Mouse (Mus musculus): ENCODE data around the gene Ankrd34b. TPM values are rescaled to one million over a fixed set of nuclear protein-coding genes. Genes with fewer than 3 reads are reported as not detected.

The Ankrd34b gene
- polyA plus RNA-seq (2014; fragmentation: Nextera tagmentation; extraction: Ambion mirVana): 0.12 TPM in 1 of 2 replicates, not detected in the other

DNA sequence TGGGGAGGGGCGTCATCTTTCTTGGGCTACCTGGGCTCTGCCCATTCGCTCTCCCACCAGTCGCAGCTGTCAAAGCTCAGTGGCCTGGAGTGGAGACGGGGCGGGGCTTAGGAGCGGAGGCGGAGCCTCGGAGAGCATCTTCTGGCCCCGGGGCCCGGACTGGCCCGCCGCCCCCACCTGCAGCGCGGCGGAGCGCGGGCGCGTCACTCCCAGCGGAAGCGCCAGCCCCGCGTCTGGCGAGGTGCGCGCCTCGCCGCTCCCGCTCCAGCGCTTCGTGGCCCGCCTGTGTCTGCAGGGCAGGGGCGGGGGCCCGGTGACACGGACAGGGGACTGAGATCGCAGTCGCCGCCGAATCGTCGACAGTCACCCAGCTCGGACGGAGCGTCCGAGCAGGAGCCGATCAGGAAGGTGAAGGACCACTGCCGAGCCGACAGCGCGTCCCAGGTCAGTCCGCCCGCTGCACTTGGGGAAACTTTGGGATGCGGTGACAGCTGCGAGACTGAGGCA, at the start of gene Ankrd34b:
Ankrd34b (plus strand) TSS at position 139 of the 507 bp plus-strand sequence.
- Histone ChIP-seq H3K9ac (ENCODE audit: low read length) (peak within 1 kb of the TSS; percentile 13), H3K9me3 (ENCODE audit: control insufficient read depth, low read length) (no peaks in the 10 kb centered on the region), H3K4me1 (replicated peaks; ENCODE audit: control insufficient read depth, insufficient read depth, low read length) (peaks cover 8% of the 10 kb centered on the region; the same call in 1 of the 2 replicates), H3K4me3 (ENCODE audit: low read depth, low read length) (peak within 1 kb of the TSS; percentile 53), H3K4me2 (ENCODE audit: low read length) (peak within 1 kb of the TSS; percentile 100), H3K27me3 (replicated peaks; ENCODE audit: control insufficient read depth, insufficient read depth, low read length) (peaks cover 58% of the 10 kb centered on the region), H3K27ac (ENCODE audit: low read depth) (no peak within 1 kb of the TSS), H3K36me3 (ENCODE audit: control insufficient read depth, insufficient read depth, low read length) (no peaks in the 10 kb centered on the region)
- ATAC-seq (replicated peaks; ENCODE audit: low FRiP score, low TSS enrichment, low read depth) (peak; percentile 76), DNase-seq (ENCODE audit: low spot score) (peak; percentile 71)
- WGBS: under 1% methylated on average over 54 of the region's 54 CpGs

DNA sequence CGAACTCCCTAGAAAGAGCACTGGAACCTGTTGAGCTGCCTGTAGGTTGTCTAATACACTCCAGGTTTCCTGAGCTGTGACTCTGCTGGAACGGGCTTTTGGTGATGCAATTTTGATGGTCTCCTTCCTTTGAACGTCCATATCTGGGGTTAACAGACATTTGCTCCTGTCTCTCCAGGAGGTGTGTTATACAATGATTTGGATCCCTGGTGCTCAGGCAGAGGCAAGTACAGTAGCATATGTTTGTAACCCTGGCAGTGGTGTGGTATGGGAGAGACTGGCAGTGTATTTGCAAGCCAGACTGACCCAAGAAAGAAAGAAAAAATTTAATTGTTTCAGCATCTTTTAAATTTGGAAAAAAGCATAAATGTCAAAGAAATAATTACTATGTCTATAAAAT, 38.3 kb upstream of the Ankrd34b start:
- 82% methylated on average over 3 of the region's 3 CpGs for WGBS
- peaks cover 23% of the 10 kb centered on the region for H3K36me3 ChIP-seq (ENCODE audit: control insufficient read depth, insufficient read depth, low read length)
- no peak overlapping the region for H3K4me3 ChIP-seq (ENCODE audit: low read depth, low read length)
- no peak overlapping the region for H3K27ac ChIP-seq (ENCODE audit: low read depth)
- no peak overlapping the region for H3K9ac ChIP-seq (ENCODE audit: low read length)
- no peaks in the 10 kb centered on the region for H3K4me1 ChIP-seq (replicated peaks; ENCODE audit: control insufficient read depth, insufficient read depth, low read length)
- no peak for ATAC-seq (replicated peaks; ENCODE audit: low FRiP score, low TSS enrichment, low read depth)
- no peak overlapping the region for H3K4me2 ChIP-seq (ENCODE audit: low read length)
- H3K9me3 ChIP-seq (ENCODE audit: control insufficient read depth, low read length): no peaks in the 10 kb centered on the region
- no peaks in the 10 kb centered on the region for H3K27me3 ChIP-seq (replicated peaks; ENCODE audit: control insufficient read depth, insufficient read depth, low read length)
- no peak for DNase-seq (ENCODE audit: low spot score)

DNA sequence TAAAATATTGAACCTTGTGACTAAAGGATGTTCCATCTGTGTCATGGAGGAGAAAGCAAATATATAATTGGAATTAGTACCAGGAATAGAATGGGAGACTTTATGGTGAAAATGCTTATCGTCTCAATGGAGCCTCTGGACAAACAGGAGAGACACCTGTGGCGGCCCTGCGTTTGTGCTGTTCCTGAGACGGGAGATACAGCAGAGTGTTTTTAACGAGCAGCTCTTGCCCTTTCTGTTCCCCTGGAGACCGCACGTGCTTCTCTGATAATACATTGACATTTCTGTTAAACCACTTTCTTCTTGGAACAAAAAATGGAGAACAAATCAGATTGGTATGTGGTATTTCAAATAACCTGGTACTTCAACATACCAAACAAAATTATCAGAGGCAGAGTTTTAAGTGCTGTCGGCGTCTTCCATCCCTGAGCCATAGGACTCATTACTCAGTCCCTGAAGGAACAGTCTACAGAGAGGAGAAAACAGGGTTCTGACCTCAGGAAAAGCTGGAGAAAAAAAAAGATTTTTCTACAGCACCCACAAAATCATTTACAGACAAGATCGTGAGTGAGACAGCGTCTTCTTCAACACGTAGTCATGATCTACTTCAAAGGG, 32.5 kb upstream of the Ankrd34b start:
- WGBS: 82% methylated on average over 12 of the region's 12 CpGs
- no peaks in the 10 kb centered on the region for H3K4me1 ChIP-seq (replicated peaks; ENCODE audit: control insufficient read depth, insufficient read depth, low read length)
- H3K4me2 ChIP-seq (ENCODE audit: low read length): no peak overlapping the region
- ATAC-seq (replicated peaks; ENCODE audit: low FRiP score, low TSS enrichment, low read depth) (no peak), DNase-seq (ENCODE audit: low spot score) (no peak)
- H3K4me3 ChIP-seq (ENCODE audit: low read depth, low read length): no peak overlapping the region
- H3K9me3 ChIP-seq (ENCODE audit: control insufficient read depth, low read length): no peaks in the 10 kb centered on the region
- H3K9ac ChIP-seq (ENCODE audit: low read length): no peak overlapping the region
- H3K27ac ChIP-seq (ENCODE audit: low read depth): no peak overlapping the region
- no peaks in the 10 kb centered on the region for H3K36me3 ChIP-seq (ENCODE audit: control insufficient read depth, insufficient read depth, low read length)
- H3K27me3 ChIP-seq (replicated peaks; ENCODE audit: control insufficient read depth, insufficient read depth, low read length): no peaks in the 10 kb centered on the region

DNA sequence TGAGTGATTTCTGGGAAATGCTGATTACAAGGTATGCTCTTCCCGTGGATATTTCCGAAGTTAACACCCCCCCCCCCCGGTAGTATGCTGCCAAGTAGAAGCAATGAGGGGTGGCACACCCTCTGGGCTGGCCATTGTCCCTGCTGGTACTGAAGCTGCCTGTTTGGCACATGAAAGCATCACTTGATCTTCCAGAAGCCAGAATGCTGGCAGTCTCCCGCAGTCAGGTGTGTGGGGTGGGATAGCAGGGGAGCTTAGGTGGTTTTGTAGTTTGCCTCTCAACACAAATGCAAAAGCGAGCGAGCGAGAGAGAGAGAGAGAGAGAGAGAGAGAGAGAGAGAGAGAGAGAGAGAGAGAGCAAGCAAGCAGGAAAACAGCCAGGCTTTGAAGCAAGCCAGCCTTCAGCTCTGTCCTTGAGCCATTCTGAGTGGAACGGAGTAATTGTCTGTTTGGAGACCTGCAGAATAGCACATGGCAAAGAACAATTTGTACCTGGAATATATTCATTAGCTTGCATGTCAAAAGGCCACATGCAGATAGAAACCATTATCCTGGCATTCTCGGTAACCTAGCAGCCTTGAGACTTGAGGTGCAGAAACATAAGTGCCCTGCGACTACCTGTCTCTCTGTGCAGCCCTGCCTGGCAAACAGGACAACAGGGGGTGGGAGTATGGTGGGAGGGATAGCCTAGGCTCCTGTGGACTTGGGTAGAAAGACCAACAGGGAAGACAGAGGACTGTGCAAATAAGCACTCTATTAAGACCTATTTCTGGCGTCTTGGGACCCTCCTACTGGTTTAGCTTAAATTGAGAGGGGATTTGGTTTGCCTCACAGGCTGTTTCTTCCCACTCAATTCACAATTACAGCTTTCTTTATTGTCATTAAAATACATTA, 27.0 kb upstream of the Ankrd34b start:
- 73% methylated on average over 11 of the region's 11 CpGs for WGBS
- DNase-seq (ENCODE audit: low spot score): no peak

DNA sequence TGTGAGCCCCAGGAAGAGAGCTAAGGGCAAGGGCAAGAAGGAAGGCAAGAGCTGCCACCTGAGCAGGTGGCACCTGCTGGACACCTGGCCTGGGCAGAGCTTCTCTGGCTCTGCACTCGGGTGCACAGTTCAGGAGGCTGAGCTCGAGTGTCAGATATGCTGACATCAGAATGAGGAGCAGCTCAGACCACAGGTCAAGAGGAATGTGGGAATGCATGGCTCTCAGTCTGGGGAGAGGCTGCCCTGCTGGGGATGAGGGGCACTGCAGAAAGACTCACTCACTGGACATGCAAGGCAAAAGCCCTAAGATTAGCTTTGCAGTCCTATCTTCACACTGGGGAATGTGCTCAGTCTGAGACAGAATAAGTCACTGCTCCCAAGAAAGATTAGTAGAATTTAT, 23.6 kb upstream of the Ankrd34b start:
- H3K9me3 ChIP-seq (ENCODE audit: control insufficient read depth, low read length): no peaks in the 10 kb centered on the region

More for the DNA sequence above, 27.0 kb upstream of the Ankrd34b start:
- Histone ChIP-seq H3K4me1 (replicated peaks; ENCODE audit: control insufficient read depth, insufficient read depth, low read length) (no peaks in the 10 kb centered on the region), H3K36me3 (ENCODE audit: control insufficient read depth, insufficient read depth, low read length) (no peaks in the 10 kb centered on the region), H3K4me3 (ENCODE audit: low read depth, low read length) (no peak overlapping the region), H3K9me3 (ENCODE audit: control insufficient read depth, low read length) (no peaks in the 10 kb centered on the region), H3K27me3 (replicated peaks; ENCODE audit: control insufficient read depth, insufficient read depth, low read length) (no peaks in the 10 kb centered on the region), H3K9ac (ENCODE audit: low read length) (no peak overlapping the region), H3K27ac (ENCODE audit: low read depth) (no peak overlapping the region), H3K4me2 (ENCODE audit: low read length) (no peak overlapping the region)
- ATAC-seq (replicated peaks; ENCODE audit: low FRiP score, low TSS enrichment, low read depth): no peak

DNA sequence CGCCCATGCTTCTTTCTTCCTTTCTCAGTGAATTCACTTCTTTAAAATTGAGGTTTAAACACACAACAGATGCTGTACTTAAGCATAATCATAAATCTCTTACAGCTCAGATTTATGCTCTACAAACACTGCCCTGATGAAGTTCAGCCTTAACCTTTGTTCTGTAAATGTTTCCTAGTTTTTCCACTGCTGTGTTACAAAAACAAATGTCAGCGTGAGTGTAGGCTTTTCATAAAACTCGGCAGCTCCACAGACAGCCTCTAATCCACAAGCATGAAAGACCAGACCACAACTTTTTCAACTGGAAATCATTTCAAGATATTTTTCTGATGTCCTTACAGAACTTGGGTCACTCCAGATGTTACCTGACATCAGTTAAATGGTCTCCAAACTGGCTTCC, 22.2 kb upstream of the Ankrd34b start:
- ATAC-seq (replicated peaks; ENCODE audit: low FRiP score, low TSS enrichment, low read depth) (no peak), DNase-seq (ENCODE audit: low spot score) (no peak)
- Histone ChIP-seq H3K9me3 (ENCODE audit: control insufficient read depth, low read length) (no peaks in the 10 kb centered on the region), H3K4me2 (ENCODE audit: low read length) (no peak overlapping the region), H3K27me3 (replicated peaks; ENCODE audit: control insufficient read depth, insufficient read depth, low read length) (no peaks in the 10 kb centered on the region), H3K4me3 (ENCODE audit: low read depth, low read length) (no peak overlapping the region), H3K4me1 (replicated peaks; ENCODE audit: control insufficient read depth, insufficient read depth, low read length) (no peaks in the 10 kb centered on the region), H3K36me3 (ENCODE audit: control insufficient read depth, insufficient read depth, low read length) (no peaks in the 10 kb centered on the region), H3K27ac (ENCODE audit: low read depth) (no peak overlapping the region), H3K9ac (ENCODE audit: low read length) (no peak overlapping the region)
- 64% methylated on average over 3 of the region's 3 CpGs for WGBS

More for the DNA sequence above, 23.6 kb upstream of the Ankrd34b start:
- no peak for ATAC-seq (replicated peaks; ENCODE audit: low FRiP score, low TSS enrichment, low read depth)
- 25% methylated on average over 2 of the region's 2 CpGs for WGBS
- DNase-seq (ENCODE audit: low spot score): no peak
- no peak overlapping the region for H3K27ac ChIP-seq (ENCODE audit: low read depth)
- no peaks in the 10 kb centered on the region for H3K27me3 ChIP-seq (replicated peaks; ENCODE audit: control insufficient read depth, insufficient read depth, low read length)
- no peak overlapping the region for H3K4me3 ChIP-seq (ENCODE audit: low read depth, low read length)
- no peaks in the 10 kb centered on the region for H3K36me3 ChIP-seq (ENCODE audit: control insufficient read depth, insufficient read depth, low read length)
- no peak overlapping the region for H3K9ac ChIP-seq (ENCODE audit: low read length)
- no peaks in the 10 kb centered on the region for H3K4me1 ChIP-seq (replicated peaks; ENCODE audit: control insufficient read depth, insufficient read depth, low read length)
- H3K4me2 ChIP-seq (ENCODE audit: low read length): no peak overlapping the region

DNA sequence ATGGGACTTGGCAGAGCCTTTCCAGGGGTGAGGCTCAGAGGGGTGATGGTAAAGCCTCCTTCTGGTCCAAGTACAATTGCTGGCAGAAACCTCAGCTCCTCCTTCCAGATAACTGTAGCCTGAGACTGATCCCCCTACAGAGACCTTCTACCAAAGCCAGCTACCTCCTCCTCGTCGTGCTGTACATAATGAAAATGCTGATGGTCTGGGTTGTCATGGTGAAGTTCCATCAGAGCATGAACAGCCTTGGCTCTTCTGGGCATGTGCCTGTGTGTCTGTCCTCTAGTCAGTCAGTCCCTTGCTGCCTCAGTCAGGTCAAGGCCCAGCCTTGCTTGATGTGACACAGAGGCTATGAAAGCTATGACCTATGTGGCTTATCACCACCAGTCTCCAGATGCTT, 15.2 kb upstream of the Ankrd34b start:
- Histone ChIP-seq H3K4me3 (ENCODE audit: low read depth, low read length) (no peak overlapping the region), H3K4me1 (replicated peaks; ENCODE audit: control insufficient read depth, insufficient read depth, low read length) (no peaks in the 10 kb centered on the region), H3K4me2 (ENCODE audit: low read length) (no peak overlapping the region), H3K9ac (ENCODE audit: low read length) (no peak overlapping the region), H3K9me3 (ENCODE audit: control insufficient read depth, low read length) (0 out of 2 replicates have a peak, but pooled peaks cover 2% of the 10 kb centered on the region), H3K36me3 (ENCODE audit: control insufficient read depth, insufficient read depth, low read length) (no peaks in the 10 kb centered on the region), H3K27me3 (replicated peaks; ENCODE audit: control insufficient read depth, insufficient read depth, low read length) (no peaks in the 10 kb centered on the region), H3K27ac (ENCODE audit: low read depth) (no peak overlapping the region)
- ATAC-seq (replicated peaks; ENCODE audit: low FRiP score, low TSS enrichment, low read depth) (no peak), DNase-seq (ENCODE audit: low spot score) (no peak)
- 83% methylated on average over 2 of the region's 2 CpGs for WGBS

DNA sequence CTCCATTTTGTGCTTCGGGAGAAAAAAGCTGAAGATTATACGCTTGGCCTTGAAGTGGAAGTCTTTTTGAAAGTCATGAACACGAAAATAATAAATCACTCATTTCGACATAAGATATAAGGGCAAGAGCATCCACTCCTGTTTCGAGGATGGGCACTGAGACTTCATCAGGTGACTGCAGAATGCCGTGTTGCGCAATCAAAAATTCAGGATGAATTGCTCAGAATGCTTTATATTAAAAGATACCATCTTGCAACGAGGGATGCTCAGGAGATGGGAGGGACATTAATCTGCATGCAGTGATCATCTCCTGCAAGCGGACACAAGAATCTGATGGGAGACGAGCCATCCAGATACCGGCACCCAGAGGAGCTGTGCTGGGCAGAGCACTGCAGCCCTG, 6.1 kb upstream of the Ankrd34b start:
- no peak overlapping the region for H3K27ac ChIP-seq (ENCODE audit: low read depth)
- no peak for DNase-seq (ENCODE audit: low spot score)
- H3K9ac ChIP-seq (ENCODE audit: low read length): no peak overlapping the region
- no peaks in the 10 kb centered on the region for H3K4me1 ChIP-seq (replicated peaks; ENCODE audit: control insufficient read depth, insufficient read depth, low read length)
- WGBS: 91% methylated on average over 11 of the region's 11 CpGs
- no peak overlapping the region for H3K4me3 ChIP-seq (ENCODE audit: low read depth, low read length)
- H3K27me3 ChIP-seq (replicated peaks; ENCODE audit: control insufficient read depth, insufficient read depth, low read length): peaks cover 17% of the 10 kb centered on the region
- no peaks in the 10 kb centered on the region for H3K36me3 ChIP-seq (ENCODE audit: control insufficient read depth, insufficient read depth, low read length)
- no peaks in the 10 kb centered on the region for H3K9me3 ChIP-seq (ENCODE audit: control insufficient read depth, low read length)
- H3K4me2 ChIP-seq (ENCODE audit: low read length): no peak overlapping the region
- no peak for ATAC-seq (replicated peaks; ENCODE audit: low FRiP score, low TSS enrichment, low read depth)
